Mouse (Mus musculus) embryonic fibroblast, embryonic 13.5 days (primary cell): ENCODE measurements at regions not wholly inside any gene's neighbourhood (a gene's known extent, or its start where the extent isn't known, plus 50 kb on each side); places are given as distances from the start of the nearest gene placed in this dataset.

Source experiments
- CTCF ChIP-seq: IDR thresholded peaks from 2 replicates; pipeline ENCODE4 v1.5.1; 2011; ENCODE audit warnings: mild to moderate bottlenecking, control low read depth, low read length, moderate library complexity, borderline replicate concordance; ENCODE audit not compliant: insufficient read depth
- POLR2A ChIP-seq: IDR thresholded peaks from 2 replicates; pipeline ENCODE4 v1.6.1; 2011; ENCODE audit warnings: low read depth, mild to moderate bottlenecking, control low read depth, low read length, moderate library complexity

DNA sequence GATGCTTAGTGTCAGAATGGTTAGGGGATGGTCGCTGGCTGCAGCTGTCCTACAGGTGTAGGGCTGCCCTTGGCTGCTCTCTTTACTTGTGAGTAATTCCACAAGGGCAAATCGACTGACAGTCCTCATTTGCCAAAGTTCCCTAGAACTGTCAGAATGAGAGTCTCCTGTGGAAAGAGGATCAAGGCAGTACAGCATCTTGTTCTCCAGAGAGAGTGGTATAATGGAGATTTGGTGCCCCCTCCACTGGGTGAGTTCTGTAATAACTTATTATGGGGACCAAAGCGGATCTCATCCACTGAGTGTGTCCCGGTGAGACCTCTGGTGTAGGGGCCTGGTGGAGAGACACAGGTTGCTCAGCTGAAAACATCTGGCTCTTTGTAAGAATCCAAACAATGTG, 157.9 kb upstream of the Nlrp1b start:
- no peak for TF ChIP-seq CTCF
- TF ChIP-seq POLR2A, result no peak
